Mouse (Mus musculus) heart, embryonic 10.5 days (tissue): ENCODE data around the gene Mlh3. TPM values are rescaled to one million over a fixed set of nuclear protein-coding genes. Genes with fewer than 3 reads are reported as not detected.

ENCODE experiments used
- DNase-seq: peaks from one replicate; pipeline ENCODE4 v3.0.0-alpha.2; 2017; ENCODE audit warnings: low spot score
- H3K27ac ChIP-seq: fragments of 300-500 bp; sonication (generic); 2 replicates; pipeline ENCODE4 v1.5.1; 2016; ENCODE audit warnings: mild to moderate bottlenecking
- H3K27me3 ChIP-seq: fragments of 300-500 bp; sonication (generic); 2 replicates; pipeline ENCODE4 v1.6.1; 2016; ENCODE audit warnings: mild to moderate bottlenecking; ENCODE audit not compliant: poor library complexity, insufficient read depth, severe bottlenecking
- H3K36me3 ChIP-seq: fragments of 300-500 bp; sonication (generic); 2 replicates; pipeline ENCODE4 v1.6.1; 2016; ENCODE audit warnings: mild to moderate bottlenecking, moderate library complexity
- H3K4me1 ChIP-seq: fragments of 300-500 bp; sonication (generic); 2 replicates; pipeline ENCODE4 v1.6.1; 2016; ENCODE audit warnings: mild to moderate bottlenecking
- H3K4me3 ChIP-seq: fragments of 300-500 bp; sonication (generic); 2 replicates; pipeline ENCODE4 v1.5.1; 2016; ENCODE audit warnings: mild to moderate bottlenecking, moderate library complexity
- H3K9me3 ChIP-seq: fragments of 300-500 bp; sonication (generic); 2 replicates; pipeline ENCODE4 v1.6.1; 2016; ENCODE audit warnings: mild to moderate bottlenecking, moderate library complexity
- WGBS: fragments of 180-500 bp; shearing (Covaris S2); methylation state at CpG from one replicate; pipeline ENCODE4 v1.1.7; 2016; 5-methylcytosine and 5-hydroxymethylcytosine counted together
- microRNA-seq: library from miRNA; unstranded; fragments of <30 nt; microRNA quantifications from one replicate; pipeline ENCODE4, GENCODE M21; 2017
- polyA plus RNA-seq: library from polyadenylated mRNA; unstranded; fragments of >200 nt; fragmentation: Nextera tagmentation; extraction: Ambion mirVana; gene quantifications from 2 replicates; pipeline ENCODE4 v1.2.1, GENCODE M21; 2016

Gene Mlh3
- polyA plus RNA-seq, 1 experiment from 2014 or later: 6.8 TPM

- 24% methylated on average over 19 of the region's 19 CpGs for WGBS
- Histone ChIP-seq H3K9me3 (no peaks in the 10 kb centered on the region), H3K36me3 (no peaks in the 10 kb centered on the region), H3K4me1 (peaks cover 38% of the 10 kb centered on the region), H3K27me3 (peaks cover 29% of the 10 kb centered on the region; the same call in 1 of the 2 replicates), H3K27ac (peak overlapping the region; percentile 37), H3K4me3 (no peak overlapping the region)
- DNase-seq: no peak
These were observed 77.8 kb downstream of the Mlh3 start for GRCm38 (mm10) chr12:85192461-85193108.

- Histone ChIP-seq H3K27me3 (peaks cover 25% of the 10 kb centered on the region; the same call in 1 of the 2 replicates), H3K4me1 (peaks cover 27% of the 10 kb centered on the region), H3K36me3 (no peaks in the 10 kb centered on the region), H3K27ac (no peak overlapping the region), H3K4me3 (no peak overlapping the region), H3K9me3 (no peaks in the 10 kb centered on the region)
- DNase-seq: no peak
- WGBS: 65% methylated on average over 7 of the region's 7 CpGs
These were observed 80.1 kb downstream of the Mlh3 start for GRCm38 (mm10) chr12:85190290-85190689.

- no peak for DNase-seq
- peaks cover 24% of the 10 kb centered on the region for H3K4me1 ChIP-seq
- no peaks in the 10 kb centered on the region for H3K9me3 ChIP-seq
- H3K36me3 ChIP-seq: no peaks in the 10 kb centered on the region
- peaks cover 18% of the 10 kb centered on the region for H3K27me3 ChIP-seq
- 45% methylated on average over 7 of the region's 7 CpGs for WGBS
- no peak overlapping the region for H3K4me3 ChIP-seq
- H3K27ac ChIP-seq: peak overlapping the region; percentile 67
These were observed 84.0 kb downstream of the Mlh3 start for GRCm38 (mm10) chr12:85186361-85186760.

- Histone ChIP-seq H3K4me1 (peaks cover 29% of the 10 kb centered on the region), H3K4me3 (no peak overlapping the region), H3K9me3 (no peaks in the 10 kb centered on the region), H3K27ac (peak overlapping the region; percentile 67), H3K36me3 (no peaks in the 10 kb centered on the region), H3K27me3 (peaks cover 23% of the 10 kb centered on the region)
- no peak for DNase-seq
- 35% methylated on average over 8 of the region's 8 CpGs for WGBS
These were observed 84.6 kb downstream of the Mlh3 start for GRCm38 (mm10) chr12:85185810-85186209.

Small RNA genes within 50 kb of the gene (microRNA-seq; reads per million reads assigned to microRNA genes)
- not detected for gene Mir6938

Other genes with a start within 250 kb of the Mlh3 start
- 1.9 and 2.6 TPM in 2 replicates for gene Prox2, start 159.8 kb downstream of the Mlh3 start, polyA plus RNA-seq
- gene Dlst, start 159.8 kb downstream of the Mlh3 start, polyA plus RNA-seq: 162 and 217 TPM in 2 replicates
- gene Rps6kl1, start 119.3 kb downstream of the Mlh3 start, polyA plus RNA-seq: 1.4 and 1.5 TPM in 2 replicates
- 9.3 and 13.6 TPM in 2 replicates for gene Pgf, start 92.8 kb downstream of the Mlh3 start, polyA plus RNA-seq
- 71.5 and 91.3 TPM in 2 replicates for gene Eif2b2, start 51.1 kb downstream of the Mlh3 start, polyA plus RNA-seq
- gene Acyp1, start 17.8 kb upstream of the Mlh3 start, polyA plus RNA-seq: 65.3 and 75.4 TPM in 2 replicates
- gene Zc2hc1c, start 18.0 kb upstream of the Mlh3 start, polyA plus RNA-seq: 0.82 and 0.85 TPM in 2 replicates
- gene Nek9, start 68.8 kb upstream of the Mlh3 start, polyA plus RNA-seq: 24.3 and 24.6 TPM in 2 replicates
- 308 and 314 TPM in 2 replicates for gene Tmed10, start 104.2 kb upstream of the Mlh3 start, polyA plus RNA-seq
- gene Fos, start 203.3 kb upstream of the Mlh3 start, polyA plus RNA-seq: 6.1 and 7.5 TPM in 2 replicates